8 mouse cellular contexts compared by ENCODE assay signal in genomic region chr2:39189961-39190560, GRCm38 (mm10). TPM values are rescaled to one million over a fixed set of nuclear protein-coding genes. Genes with fewer than 3 reads are reported as not detected.
DNase-seq lines count a peak whose midpoint lies in the region; ATAC-seq and TF ChIP-seq lines count a peak whose summit lies in the region.

No protein-coding gene starts in this region.

- no peaks in the 10 kb centered on the region; the same call in 1 of the 2 replicates for H3K36me3 ChIP-seq in heart, adult 2 months (ENCODE audit: control insufficient read depth, insufficient read depth, low read length)
- H3K36me3 ChIP-seq in hindbrain, embryonic 14.5 days (replicated peaks; ENCODE audit: control insufficient read depth, insufficient read depth) = peaks cover 22% of the 10 kb centered on the region
- H3K36me3 ChIP-seq in lung, embryonic 15.5 days = no peaks in the 10 kb centered on the region
- H3K36me3 ChIP-seq in small intestine, adult 2 months (ENCODE audit: control insufficient read depth, insufficient read depth, low read length) = peaks cover 1% of the 10 kb centered on the region; the same call in 1 of the 2 replicates

- H3K27me3 ChIP-seq in heart, adult 2 months (ENCODE audit: control insufficient read depth, insufficient read depth, low read length) = no peaks in the 10 kb centered on the region
- no peaks in the 10 kb centered on the region for H3K27me3 ChIP-seq in hindbrain, embryonic 14.5 days (ENCODE audit: control insufficient read depth, insufficient read depth, low read length)
- no peaks in the 10 kb centered on the region for H3K27me3 ChIP-seq in lung, embryonic 15.5 days
- H3K27me3 ChIP-seq in small intestine, adult 2 months (ENCODE audit: control insufficient read depth, insufficient read depth, low read length) = no peaks in the 10 kb centered on the region

- no peaks in the 10 kb centered on the region for H3K79me2 ChIP-seq in heart, adult 2 months (replicated peaks; ENCODE audit: control insufficient read depth, insufficient read depth, low read length)

- 1% methylated on average over 36 of the region's 39 CpGs for WGBS in heart, adult 2 months
- WGBS in hindbrain, embryonic 14.5 days = under 1% methylated on average over 39 of the region's 39 CpGs
- WGBS in lung, embryonic 15.5 days = under 1% methylated on average over 34 of the region's 39 CpGs
- WGBS in small intestine, adult 2 months = under 1% methylated on average over 39 of the region's 39 CpGs

- peaks cover 1% of the 10 kb centered on the region; the same call in 1 of the 2 replicates for H3K4me1 ChIP-seq in heart, adult 2 months (ENCODE audit: control insufficient read depth, insufficient read depth, low read length)
- peaks cover 23% of the 10 kb centered on the region for H3K4me1 ChIP-seq in hindbrain, embryonic 14.5 days (replicated peaks; ENCODE audit: control insufficient read depth, insufficient read depth, low read length)
- H3K4me1 ChIP-seq in lung, embryonic 15.5 days = peaks cover 15% of the 10 kb centered on the region
- H3K4me1 ChIP-seq in small intestine, adult 2 months (ENCODE audit: control insufficient read depth, insufficient read depth, insufficient read length, low read length) = no peaks in the 10 kb centered on the region; the same call in 1 of the 2 replicates

- H3K4me2 ChIP-seq in hindbrain, embryonic 14.5 days (replicated peaks) = peak overlapping the region; percentile 69
- H3K4me2 ChIP-seq in lung, embryonic 15.5 days = peak overlapping the region; percentile 88

- peak; percentile 87 for ATAC-seq in hindbrain, embryonic 14.5 days (ENCODE audit: low FRiP score)
- ATAC-seq in lung, embryonic 15.5 days (ENCODE audit: borderline replicate concordance, extremely low read depth, low FRiP score, low TSS enrichment) = peak; percentile 83

- no peak for TF ChIP-seq EP300 in heart, adult 2 months (IDR thresholded peaks at IDR 0.05; ENCODE audit: insufficient read depth, low read depth, low read length)

- peak overlapping the region; percentile 78 for H3K27ac ChIP-seq in heart, adult 2 months
- peak overlapping the region; percentile 98 for H3K27ac ChIP-seq in hindbrain, embryonic 14.5 days
- peak overlapping the region; percentile 97 for H3K27ac ChIP-seq in lung, embryonic 15.5 days
- H3K27ac ChIP-seq in small intestine, adult 2 months (ENCODE audit: insufficient read depth, low read depth, low read length) = no peak overlapping the region

- TF ChIP-seq POLR2A in heart, adult 2 months (IDR thresholded peaks at IDR 0.05; ENCODE audit: insufficient read depth, low read depth, low read length) = no peak
- TF ChIP-seq POLR2A in small intestine, adult 2 months (IDR thresholded peaks at IDR 0.05; ENCODE audit: low read depth, low read length) = no peak

- intact Hi-C loops in heart, adult 2 months (cut with DNase I) = loop anchor here (2.0 kb wide), 2 partner anchors 37 to 125 kb away; partner anchors contain the start of genes Golga1 and Ppp6c

- no peak for DNase-seq in heart, adult 2 months
- no peak for DNase-seq in heart, adult 9 months (ENCODE audit: low spot score in 2 of 2)
- peak; percentile 75 for DNase-seq in A20 (ENCODE audit: low read depth, low spot score)
- DNase-seq in c-Kit-positive CD71-positive TER-119-positive erythroid progenitor cells, embryonic 14.5 days (ENCODE audit: low spot score) = peak; percentile 26
- peak; percentile 52 for DNase-seq in hindbrain, embryonic 14.5 days (ENCODE audit: low spot score)
- DNase-seq in ovary, adult 18-20 months (ENCODE audit: low spot score) = no peak

- TF ChIP-seq CTCF in heart, adult 2 months (IDR thresholded peaks at IDR 0.05) = no peak
- TF ChIP-seq CTCF in small intestine, adult 2 months (IDR thresholded peaks at IDR 0.05; ENCODE audit: extremely low read depth, insufficient read length, insufficient replicate concordance, low read depth, low read length) = no peak

- no peaks in the 10 kb centered on the region for H3K9me3 ChIP-seq in hindbrain, embryonic 14.5 days (ENCODE audit: control insufficient read depth, low read length)
- no peaks in the 10 kb centered on the region for H3K9me3 ChIP-seq in lung, embryonic 15.5 days

- H3K4me3 ChIP-seq in heart, adult 2 months = peak overlapping the region; percentile 93
- peak overlapping the region; percentile 93 for H3K4me3 ChIP-seq in hindbrain, embryonic 14.5 days (replicated peaks; ENCODE audit: low read length)
- H3K4me3 ChIP-seq in lung, embryonic 15.5 days = peak overlapping the region; percentile 97
- H3K4me3 ChIP-seq in small intestine, adult 2 months (ENCODE audit: low read depth, low read length) = peak overlapping the region; percentile 94

- H3K9ac ChIP-seq in heart, adult 2 months (ENCODE audit: low read depth, low read length) = peak overlapping the region; percentile 82
- H3K9ac ChIP-seq in hindbrain, embryonic 14.5 days = peak overlapping the region; percentile 98
- peak overlapping the region; percentile 86 for H3K9ac ChIP-seq in lung, embryonic 15.5 days

RNA-seq across cellular contexts. Expression of gene Scai, which starts 0.5 kb away (rescaled TPM):
- total RNA-seq in heart, adult 2 months (2021) = 1 to 10 TPM; 2.9 to 4.1 TPM
- polyA plus RNA-seq in heart, adult 2 months (2012; rRNA removed) = 1.4 and 2.4 TPM in 2 replicates
- 17.4 and 21.0 TPM in 2 replicates for polyA plus RNA-seq in hindbrain, embryonic 14.5 days (2014; fragmentation: Nextera tagmentation; extraction: Ambion mirVana)
- polyA plus RNA-seq in lung, embryonic 15.5 days (2015; fragmentation: Nextera tagmentation; extraction: Ambion mirVana) = 8.6 and 9.4 TPM in 2 replicates
- polyA plus RNA-seq in small intestine, adult 2 months (2012; rRNA removed) = 0.03 and 0.24 TPM in 2 replicates

RNA-seq across cellular contexts. Expression of gene Ppp6c, which starts 36.2 kb away (rescaled TPM):
- total RNA-seq in heart, adult 2 months (2021) = 10 to 100 TPM; 50.0 to 61.0 TPM
- polyA plus RNA-seq in heart, adult 2 months (2012; rRNA removed) = 21.3 and 40.6 TPM in 2 replicates
- 78.0 and 97.0 TPM in 2 replicates for polyA plus RNA-seq in hindbrain, embryonic 14.5 days (2014; fragmentation: Nextera tagmentation; extraction: Ambion mirVana)
- 79.8 and 81.3 TPM in 2 replicates for polyA plus RNA-seq in lung, embryonic 15.5 days (2015; fragmentation: Nextera tagmentation; extraction: Ambion mirVana)
- polyA plus RNA-seq in small intestine, adult 2 months (2012; rRNA removed) = 4.3 and 8.9 TPM in 2 replicates

Comparison
In these comparisons a context has a peak if more than half of its experiments do, and no peak if none do; other contexts are left out.
1. DNase-seq: peak in A20 (single experiment), c-Kit-positive CD71-positive TER-119-positive erythroid progenitor cells, embryonic 14.5 days (single experiment) and hindbrain, embryonic 14.5 days (single experiment); none in heart, adult 2 months (0 of 2), heart, adult 9 months (0 of 2) and ovary, adult 18-20 months (single experiment).
2. Peak in every context shown above with its lines, with median percentiles within 50 percentile points of each other: H3K4me3 ChIP-seq and H3K9ac ChIP-seq.